Mouse (Mus musculus): ENCODE measurements at regions not wholly inside any gene's neighbourhood (a gene's known extent, or its start where the extent isn't known, plus 50 kb on each side); places are given as distances from the start of the nearest gene placed in this dataset.
A peak's percentile ranks its signal among the peaks of the same experiment; 100 is the strongest.

GRCm38 (mm10) chr17:45828284-45828824, 94.7 kb upstream of the 1600014C23Rik start:
- no peak for DNase-seq (ENCODE audit: low read depth, low spot score)

GRCm38 (mm10) chr17:45824977-45825376, 91.3 kb upstream of the 1600014C23Rik start:
- DNase-seq (ENCODE audit: low read depth, low spot score): no peak

GRCm38 (mm10) chr17:45823501-45823900, 89.9 kb upstream of the 1600014C23Rik start:
- DNase-seq (ENCODE audit: low read depth, low spot score): no peak

- DNase-seq (ENCODE audit: low read depth, low spot score): no peak
Measured at GRCm38 (mm10) chr17:45822427-45822826, 88.8 kb upstream of the 1600014C23Rik start.

GRCm38 (mm10) chr17:45821356-45821755, 87.7 kb upstream of the 1600014C23Rik start:
- DNase-seq (ENCODE audit: low read depth, low spot score): no peak

- peak; percentile 23 for DNase-seq (ENCODE audit: low read depth, low spot score)
Measured at GRCm38 (mm10) chr17:45819143-45819542, 85.5 kb upstream of the 1600014C23Rik start.

- no peak for DNase-seq (ENCODE audit: low read depth, low spot score)
Measured at GRCm38 (mm10) chr17:45816566-45816965, 82.9 kb upstream of the 1600014C23Rik start.

- DNase-seq (ENCODE audit: low read depth, low spot score): no peak
Measured at GRCm38 (mm10) chr17:45815833-45816232, 82.2 kb upstream of the 1600014C23Rik start.

GRCm38 (mm10) chr17:45815341-45815740, 81.7 kb upstream of the 1600014C23Rik start:
- DNase-seq (ENCODE audit: low read depth, low spot score): no peak

- DNase-seq (ENCODE audit: low read depth, low spot score): no peak
Measured at GRCm38 (mm10) chr17:45814586-45814985, 80.9 kb upstream of the 1600014C23Rik start.

GRCm38 (mm10) chr17:45813956-45814355, 80.3 kb upstream of the 1600014C23Rik start:
- DNase-seq (ENCODE audit: low read depth, low spot score): no peak

GRCm38 (mm10) chr17:45812289-45812955, 78.8 kb upstream of the 1600014C23Rik start:
- DNase-seq (ENCODE audit: low read depth, low spot score): no peak

GRCm38 (mm10) chr17:45811632-45812221, 78.1 kb upstream of the 1600014C23Rik start:
- DNase-seq (ENCODE audit: low read depth, low spot score): no peak

- DNase-seq (ENCODE audit: low read depth, low spot score): peak; percentile 32
Measured at GRCm38 (mm10) chr17:45809728-45810127, 76.1 kb upstream of the 1600014C23Rik start.

- no peak for DNase-seq (ENCODE audit: low read depth, low spot score)
Measured at GRCm38 (mm10) chr17:45808374-45808773, 74.7 kb upstream of the 1600014C23Rik start.

- DNase-seq (ENCODE audit: low read depth, low spot score): peak; percentile 32
Measured at GRCm38 (mm10) chr17:45807452-45807851, 73.8 kb upstream of the 1600014C23Rik start.

GRCm38 (mm10) chr17:45806831-45807230, 73.2 kb upstream of the 1600014C23Rik start:
- no peak for DNase-seq (ENCODE audit: low read depth, low spot score)

GRCm38 (mm10) chr17:45806430-45806829, 72.8 kb upstream of the 1600014C23Rik start:
- no peak for DNase-seq (ENCODE audit: low read depth, low spot score)

- peak; percentile 67 for DNase-seq (ENCODE audit: low read depth, low spot score)
Measured at GRCm38 (mm10) chr17:45805471-45806082, 71.9 kb upstream of the 1600014C23Rik start.

GRCm38 (mm10) chr17:45803331-45803730, 69.7 kb upstream of the 1600014C23Rik start:
- DNase-seq (ENCODE audit: low read depth, low spot score): no peak

GRCm38 (mm10) chr17:45802439-45802838, 68.8 kb upstream of the 1600014C23Rik start:
- DNase-seq (ENCODE audit: low read depth, low spot score): no peak

- DNase-seq (ENCODE audit: low read depth, low spot score): no peak
Measured at GRCm38 (mm10) chr17:45799725-45800124, 66.1 kb upstream of the 1600014C23Rik start.

- no peak for DNase-seq (ENCODE audit: low read depth, low spot score)
Measured at GRCm38 (mm10) chr17:45798996-45799395, 65.4 kb upstream of the 1600014C23Rik start.
